Mouse (Mus musculus): Measurements from ENCODE around the gene Plekhn1.

Gene Plekhn1

GRCm38 (mm10) chr4:156185456-156185949, 49.2 kb downstream of the Plekhn1 start:
- no peak for DNase-seq (ENCODE audit: low read depth, low spot score)

- no peak for DNase-seq (ENCODE audit: low read depth, low spot score)
Measured at GRCm38 (mm10) chr4:156184291-156184954, 50.2 kb downstream of the Plekhn1 start.

GRCm38 (mm10) chr4:156183747-156184146, 50.9 kb downstream of the Plekhn1 start:
- no peak for DNase-seq (ENCODE audit: low read depth, low spot score)

GRCm38 (mm10) chr4:156177630-156178029, 57.0 kb downstream of the Plekhn1 start:
- DNase-seq (ENCODE audit: low read depth, low spot score): no peak

GRCm38 (mm10) chr4:156171828-156172227, 62.8 kb downstream of the Plekhn1 start:
- no peak for DNase-seq (ENCODE audit: low read depth, low spot score)
